Mouse (Mus musculus) kidney, postnatal 36 days (tissue): ENCODE results near the gene Tmem72.
A peak's percentile ranks its signal among the peaks of the same experiment; 100 is the strongest.

Source experiments
- DNase-seq, 2 experiments: peaks; one replicate each; pipeline ENCODE4 v3.0.0; 2021 to 2022; ENCODE audit warnings: mixed read lengths in 2 of 2

Gene Tmem72

DNA sequence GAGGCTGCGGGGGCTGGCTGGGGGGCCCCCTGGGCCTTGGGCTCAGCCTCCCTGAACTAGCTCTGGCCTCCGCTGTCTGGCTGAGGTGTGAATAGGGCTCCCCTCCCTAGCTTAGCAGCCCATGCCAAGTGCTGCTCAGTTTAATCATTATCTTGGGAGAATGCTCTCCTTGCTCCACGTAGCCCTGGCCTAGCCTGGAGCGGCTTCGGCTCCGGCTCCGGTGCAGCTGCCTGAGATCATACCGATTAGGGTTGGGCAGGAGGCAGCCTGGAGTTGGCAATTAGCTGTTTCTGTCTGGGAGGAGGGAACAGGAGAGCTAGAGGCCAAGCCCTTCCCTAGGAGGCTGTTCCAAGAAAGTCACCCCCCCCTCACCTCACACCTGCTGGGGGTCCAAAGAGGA is at the start of gene Tmem72:
Gene Tmem72 (minus strand): TSS at position 248 of the 400 bp plus-strand sequence.
- DNase-seq = peak; percentile 78 to 86

DNA sequence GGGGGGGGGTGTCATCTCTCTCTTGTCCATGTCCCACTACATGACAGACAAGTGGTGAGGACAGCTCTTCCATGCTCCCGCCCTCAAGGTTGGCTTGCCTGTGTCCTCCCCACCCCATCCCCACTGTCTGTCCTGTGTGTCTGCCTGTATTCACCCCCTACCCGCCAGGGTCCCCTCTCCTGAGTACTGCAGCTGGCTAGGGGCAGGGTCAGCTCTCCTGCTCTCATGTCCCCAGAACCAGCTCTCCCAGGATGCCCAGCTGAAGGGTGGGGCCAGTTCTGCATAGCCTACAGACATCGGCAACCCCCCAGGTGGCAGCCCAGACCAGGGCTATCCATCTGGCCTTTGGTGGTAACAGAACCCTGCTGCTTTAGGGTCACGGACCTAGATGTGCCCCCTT is 47.8 kb upstream of the Tmem72 start:
- DNase-seq = no peak

DNA sequence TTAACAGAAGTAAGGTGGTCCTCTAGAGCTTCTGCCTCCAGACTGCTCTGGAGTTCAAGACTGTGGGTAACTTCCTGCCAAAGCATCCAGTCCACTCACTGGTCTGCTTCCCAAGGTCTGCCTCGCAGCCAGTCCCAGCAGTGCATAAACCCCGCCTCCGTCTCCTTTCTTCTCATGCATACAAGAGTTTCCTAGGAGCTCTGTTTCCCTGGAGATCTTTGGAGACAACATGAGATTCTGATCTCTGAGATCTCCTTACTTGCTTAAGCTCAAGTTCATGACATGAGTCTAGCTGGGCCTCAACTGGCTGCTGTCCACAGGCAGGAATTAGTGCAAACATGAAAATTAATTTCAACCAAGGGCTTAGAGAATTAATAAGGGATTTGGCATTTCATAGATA is 45.6 kb upstream of the Tmem72 start:
- DNase-seq = peak in 1 of 2 experiments; percentile 4

DNA sequence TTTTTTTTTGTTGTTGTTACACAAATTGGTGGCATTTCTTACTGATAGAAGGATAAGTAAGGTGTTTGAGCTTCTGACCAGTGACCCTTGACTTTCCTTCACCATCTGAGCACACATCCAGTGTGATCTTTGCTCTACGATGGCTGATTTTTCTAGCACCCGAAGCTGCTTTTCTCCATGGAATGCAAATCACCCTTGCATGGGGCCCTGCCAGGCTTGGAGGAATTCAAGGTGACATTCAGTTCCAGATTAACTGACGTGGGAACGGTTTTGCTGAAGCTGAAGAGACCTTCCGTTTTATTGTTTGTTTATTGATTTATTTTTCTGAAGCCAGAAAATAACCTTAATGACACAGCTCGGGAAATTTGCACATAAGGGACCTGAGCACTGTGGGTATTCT is 43.5 kb upstream of the Tmem72 start:
- DNase-seq = peak; percentile 71 to 73

DNA sequence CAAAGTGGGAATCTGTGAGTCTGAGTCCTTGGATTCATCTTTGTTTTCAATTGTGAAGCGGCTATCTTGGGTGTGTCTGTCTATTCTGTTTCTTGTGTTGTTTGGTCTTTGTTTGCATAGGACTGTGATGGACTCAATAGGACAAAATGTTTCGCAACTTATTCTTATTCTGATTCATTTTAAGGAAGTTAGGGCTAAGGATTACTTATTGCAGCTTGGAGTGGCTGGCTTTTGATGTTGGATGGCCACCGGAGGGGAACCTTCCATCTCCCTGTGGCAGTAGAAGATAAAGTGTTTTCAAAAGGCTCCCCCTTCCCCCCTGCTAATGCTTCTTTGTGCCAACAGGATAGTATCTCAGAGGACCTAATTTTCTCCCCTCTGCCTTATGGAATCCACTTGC is 39.7 kb upstream of the Tmem72 start:
- DNase-seq = no peak

DNA sequence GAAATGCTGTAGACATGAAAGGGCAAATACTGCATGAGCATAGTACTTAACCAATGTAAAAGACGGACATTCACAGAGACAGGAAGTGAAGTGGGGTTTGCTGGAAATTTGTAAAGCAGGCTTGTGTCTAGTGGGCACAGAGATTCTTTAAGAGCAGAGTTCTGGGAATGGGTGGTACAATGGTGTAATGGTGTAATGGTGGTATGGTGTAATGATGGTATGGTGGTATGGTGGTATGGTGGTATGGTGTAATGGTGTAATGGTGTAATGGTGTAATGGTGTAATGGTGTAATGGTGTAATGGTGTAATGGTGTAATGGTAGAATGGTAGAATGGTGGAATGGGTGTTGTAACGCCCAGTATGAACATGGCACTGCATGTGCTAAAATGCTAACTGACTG is 21.3 kb upstream of the Tmem72 start:
- no peak for DNase-seq

DNA sequence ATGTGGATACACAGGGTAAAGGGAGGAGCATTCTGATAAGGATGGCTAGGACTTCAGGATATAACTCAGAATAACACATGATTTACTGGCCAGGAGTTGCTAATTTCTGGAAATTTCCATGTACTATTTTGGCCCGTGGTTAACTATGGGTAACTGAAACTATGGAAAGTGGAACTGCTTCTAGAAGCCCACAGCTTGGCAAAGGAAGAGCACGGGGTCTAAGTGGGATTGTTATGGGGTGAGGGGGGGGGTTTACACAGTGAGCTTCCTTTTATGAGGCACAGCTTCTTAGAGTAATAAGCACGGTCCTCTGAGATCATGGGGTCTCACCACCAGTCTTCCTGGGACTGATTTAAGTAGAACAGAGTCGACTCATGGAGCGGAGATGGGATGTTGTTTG is 18.6 kb upstream of the Tmem72 start:
- DNase-seq = no peak

DNA sequence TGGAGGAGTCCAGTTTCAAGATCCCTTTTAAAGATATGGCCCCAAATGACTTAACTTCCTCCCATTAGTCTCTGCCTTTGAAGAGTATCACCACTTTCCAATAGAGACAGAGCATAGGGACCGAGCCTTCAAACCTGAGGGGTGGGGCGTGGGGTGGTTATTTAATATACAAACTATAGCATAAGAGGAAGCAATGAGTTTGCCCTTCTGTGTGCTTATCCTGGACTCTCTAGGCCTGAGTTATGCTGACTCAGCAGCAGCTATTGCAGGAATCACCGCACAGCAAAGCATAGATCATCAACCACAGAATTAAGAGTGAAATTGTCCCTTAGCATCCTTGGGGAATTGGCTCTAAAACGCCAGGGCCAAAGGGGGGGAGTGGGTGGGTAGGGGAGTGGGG is 16.9 kb upstream of the Tmem72 start:
- no peak for DNase-seq

DNA sequence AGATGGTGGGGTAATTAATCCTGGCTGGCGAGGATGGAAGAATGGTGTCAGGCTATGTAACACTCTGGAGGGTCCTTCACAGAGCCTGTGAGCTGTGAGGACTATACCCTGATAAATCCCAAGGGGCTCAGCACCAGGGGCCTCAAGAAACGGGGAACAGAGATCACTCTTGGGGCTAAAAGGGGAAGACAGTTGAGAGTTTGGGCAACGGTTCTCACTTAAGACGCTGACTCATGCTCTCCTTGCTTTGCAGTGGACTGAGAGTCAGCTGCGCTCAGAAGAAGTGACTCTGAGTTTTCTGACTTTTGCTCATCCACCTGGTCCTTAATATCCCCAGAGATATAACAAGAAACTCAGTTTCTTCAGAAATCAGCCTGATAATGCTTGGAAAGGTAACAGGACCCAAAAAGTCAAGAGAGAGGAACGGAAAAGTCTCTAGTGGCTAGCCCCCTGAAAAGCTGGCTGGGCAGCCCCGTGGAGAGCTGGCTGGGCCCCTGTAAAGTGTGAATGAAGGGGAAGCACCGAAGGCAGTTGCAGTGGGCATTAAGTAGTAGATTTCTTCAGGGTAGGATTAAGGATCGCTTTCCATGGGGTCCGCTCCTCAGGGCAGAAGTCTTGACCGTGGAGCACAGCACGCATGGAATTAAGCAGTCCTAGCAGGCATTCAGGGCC is 7.9 kb upstream of the Tmem72 start:
- DNase-seq = no peak

DNA sequence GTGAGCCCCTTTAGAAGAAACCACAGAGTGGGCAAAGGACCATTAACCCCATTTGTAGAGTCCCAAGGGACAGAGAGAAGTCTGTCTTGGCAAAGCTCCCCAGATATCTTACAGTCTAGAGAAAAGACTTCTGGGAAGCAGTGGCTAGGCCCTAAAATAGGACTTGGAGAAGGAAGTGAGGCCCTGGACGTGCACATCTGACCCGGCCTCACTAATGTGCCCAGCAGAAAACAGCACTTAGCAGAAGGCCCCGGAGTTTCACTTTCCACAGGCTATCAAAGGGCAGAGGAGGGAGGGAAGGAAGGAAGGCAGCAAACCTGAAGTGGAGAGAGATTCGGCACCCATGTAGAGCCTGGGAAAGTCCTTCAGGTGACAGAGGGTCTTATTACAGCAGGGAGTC is 2.2 kb upstream of the Tmem72 start:
- no peak for DNase-seq

DNA sequence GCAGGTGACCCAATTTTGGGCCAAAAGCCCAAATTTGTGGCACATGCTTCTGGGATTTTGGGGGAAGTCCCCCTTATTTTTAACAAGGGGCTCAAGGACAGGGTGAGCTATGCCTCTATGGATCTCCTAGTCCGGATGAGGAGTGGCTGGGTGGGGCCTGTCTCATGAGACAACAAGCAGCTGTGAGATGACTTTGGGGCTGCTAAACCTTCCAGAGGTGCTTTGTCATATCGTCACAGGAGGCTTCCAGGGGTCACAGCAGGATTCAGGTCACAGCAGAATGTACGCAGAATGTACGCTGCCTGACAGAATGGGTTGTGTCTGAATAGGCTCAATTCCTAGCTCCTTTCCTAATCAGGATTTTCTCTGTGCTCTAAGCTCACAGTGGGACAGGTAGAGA is 1.6 kb upstream of the Tmem72 start:
- no peak for DNase-seq

DNA sequence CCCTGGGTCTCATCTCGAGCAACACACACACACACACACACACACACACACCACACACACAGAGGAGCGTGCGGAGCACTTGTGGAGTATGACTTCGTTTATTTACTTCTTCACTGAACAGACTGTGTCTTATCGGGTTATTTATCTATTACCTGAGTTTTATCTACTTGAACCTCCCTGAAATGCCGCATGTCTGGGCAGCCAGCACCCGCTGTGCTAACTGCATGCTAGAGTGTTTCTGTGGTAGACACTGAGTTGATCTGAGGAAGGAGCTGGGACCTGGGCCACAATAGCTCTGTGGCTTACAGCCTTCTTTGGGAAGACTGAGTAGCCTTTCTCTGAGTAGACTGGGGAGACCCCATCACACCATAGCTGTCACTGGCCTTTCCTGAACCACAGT is 1.1 kb upstream of the Tmem72 start:
- no peak for DNase-seq

DNA sequence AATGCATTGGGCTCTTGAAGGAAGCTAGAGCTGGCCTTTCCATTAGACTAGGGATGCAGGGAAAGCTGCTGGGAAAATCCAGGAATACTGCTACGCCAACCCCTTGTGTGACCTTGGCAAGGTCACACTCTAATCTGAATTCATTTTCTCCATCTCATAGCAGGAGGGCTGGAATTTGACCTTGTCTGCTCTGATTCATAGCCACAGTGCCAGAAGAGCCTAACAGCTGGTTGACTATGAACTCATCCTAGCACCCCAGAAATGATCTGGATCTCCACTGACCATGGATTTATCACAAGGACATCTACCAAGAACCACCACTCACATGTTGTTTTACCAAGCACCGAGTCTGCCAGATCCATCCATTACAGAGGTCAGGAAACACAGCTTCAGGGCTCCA is 1.5 kb downstream of the Tmem72 start:
- peak in 1 of 2 experiments; percentile 21 for DNase-seq

DNA sequence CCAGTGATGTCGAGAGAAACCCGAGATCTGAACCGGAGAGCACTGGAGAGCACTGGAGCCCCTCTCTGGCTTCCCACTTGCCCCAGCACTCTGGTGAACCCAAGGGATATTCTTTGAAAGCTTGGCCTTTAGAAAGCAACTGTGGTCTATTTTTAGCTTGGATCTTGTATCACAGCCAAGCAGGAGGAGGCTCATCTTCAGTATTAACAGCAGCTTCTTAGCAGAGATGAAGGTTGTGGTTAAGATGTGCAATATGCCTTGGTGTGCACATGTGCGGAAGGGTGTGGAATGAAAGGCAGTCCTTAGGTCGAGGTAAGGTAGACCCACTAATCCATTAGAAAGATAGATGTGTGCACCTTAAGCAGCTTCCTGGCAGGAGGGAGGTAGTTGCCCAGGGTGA is 2.1 kb downstream of the Tmem72 start:
- DNase-seq = no peak

DNA sequence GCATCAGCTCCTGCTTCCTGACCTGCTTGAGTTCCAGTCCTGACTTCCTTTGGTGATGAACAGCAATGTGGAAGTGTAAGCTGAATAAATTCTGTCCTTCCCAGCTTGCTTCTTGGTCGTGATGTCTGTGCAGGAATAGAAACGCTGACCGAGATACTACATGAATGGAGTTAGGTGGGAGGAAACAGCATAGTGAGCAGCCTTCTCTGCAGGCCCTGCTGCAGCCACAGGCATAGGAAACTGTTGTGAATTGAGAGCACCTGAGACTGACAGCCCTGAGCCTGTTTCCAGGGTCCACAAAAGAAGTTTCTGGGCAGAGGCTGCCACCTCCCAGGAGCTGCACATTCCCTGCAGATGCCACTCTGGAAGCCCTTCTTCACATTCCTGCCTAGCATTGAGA is 2.7 kb downstream of the Tmem72 start:
- no peak for DNase-seq

DNA sequence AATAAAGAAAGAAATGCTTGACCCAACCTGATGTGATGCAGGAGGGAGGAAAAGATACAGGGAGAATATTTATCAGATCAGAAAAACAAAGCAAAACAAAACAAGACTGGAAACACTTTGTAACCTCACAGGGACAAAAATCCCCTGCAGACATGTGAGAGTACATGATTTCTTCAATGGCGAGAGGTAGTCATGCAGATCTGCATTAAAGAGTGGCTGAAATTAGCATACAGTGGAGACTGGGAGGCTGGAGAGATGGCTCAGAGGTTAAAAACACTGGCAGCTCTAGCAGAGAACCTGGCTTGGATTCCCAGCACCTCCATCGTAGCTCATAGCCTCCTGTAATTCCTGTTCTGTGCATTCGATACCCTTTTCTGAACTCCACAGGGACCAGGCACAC is 4.2 kb downstream of the Tmem72 start:
- DNase-seq = peak in 1 of 2 experiments; percentile 51

DNA sequence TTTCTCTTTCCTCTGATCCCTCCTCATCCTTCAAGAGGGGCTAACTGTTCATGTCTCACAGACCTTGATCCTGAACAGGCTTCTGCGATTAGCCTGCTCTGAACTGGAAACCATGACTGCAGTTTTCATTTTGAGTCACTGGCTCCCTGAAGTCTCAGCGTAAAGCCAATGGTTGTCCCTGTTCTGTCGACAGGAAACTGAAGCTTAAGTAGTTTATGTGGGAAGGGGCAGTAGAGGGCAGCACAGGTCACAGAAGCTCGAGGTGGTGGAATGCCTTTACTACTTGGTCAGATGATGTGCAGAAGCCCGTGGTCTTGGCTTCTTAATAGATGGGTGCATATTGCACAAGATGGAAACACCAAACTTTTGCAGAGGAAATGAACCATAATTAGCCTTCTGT is 4.7 kb downstream of the Tmem72 start:
- DNase-seq = peak; percentile 23 to 27

DNA sequence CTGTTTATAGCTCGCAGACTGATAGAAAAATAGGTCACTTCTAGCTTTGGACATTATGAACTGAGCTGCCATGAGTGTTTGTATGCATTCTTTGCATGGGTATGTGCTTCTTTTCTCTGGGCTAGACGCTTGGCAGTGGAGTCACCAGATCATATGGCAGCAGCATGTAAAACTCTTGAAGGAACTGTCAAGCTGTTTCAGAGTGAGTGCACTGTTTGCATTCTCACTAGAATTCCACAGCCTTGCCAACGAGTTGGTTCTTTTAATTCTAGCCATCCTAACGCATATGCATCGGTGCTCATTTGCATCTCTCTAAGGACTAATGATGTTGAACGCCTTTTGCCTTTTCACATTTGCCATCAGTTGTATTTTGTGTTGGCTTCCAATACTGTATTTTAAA is 12.4 kb downstream of the Tmem72 start:
- DNase-seq = no peak

DNA sequence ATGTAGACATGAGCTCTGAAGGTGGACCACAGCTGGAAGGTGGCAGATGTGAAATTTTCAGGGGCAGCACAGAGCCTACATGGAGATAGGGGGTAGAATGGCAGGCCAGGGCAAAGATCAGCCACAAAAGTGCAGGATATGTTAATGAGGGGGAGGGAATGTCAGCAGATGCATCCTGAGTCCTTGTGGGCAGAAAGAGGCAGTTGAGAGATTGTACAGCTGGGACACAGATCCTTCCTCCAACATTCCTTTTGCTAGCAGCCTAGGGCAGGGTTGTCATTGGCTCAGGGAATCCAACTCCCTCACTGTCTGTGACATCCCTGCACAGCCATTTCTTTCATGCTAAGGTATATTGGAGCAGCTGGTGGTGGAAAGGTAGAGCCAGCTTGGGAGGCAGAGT is 15.9 kb downstream of the Tmem72 start:
- DNase-seq = no peak

DNA sequence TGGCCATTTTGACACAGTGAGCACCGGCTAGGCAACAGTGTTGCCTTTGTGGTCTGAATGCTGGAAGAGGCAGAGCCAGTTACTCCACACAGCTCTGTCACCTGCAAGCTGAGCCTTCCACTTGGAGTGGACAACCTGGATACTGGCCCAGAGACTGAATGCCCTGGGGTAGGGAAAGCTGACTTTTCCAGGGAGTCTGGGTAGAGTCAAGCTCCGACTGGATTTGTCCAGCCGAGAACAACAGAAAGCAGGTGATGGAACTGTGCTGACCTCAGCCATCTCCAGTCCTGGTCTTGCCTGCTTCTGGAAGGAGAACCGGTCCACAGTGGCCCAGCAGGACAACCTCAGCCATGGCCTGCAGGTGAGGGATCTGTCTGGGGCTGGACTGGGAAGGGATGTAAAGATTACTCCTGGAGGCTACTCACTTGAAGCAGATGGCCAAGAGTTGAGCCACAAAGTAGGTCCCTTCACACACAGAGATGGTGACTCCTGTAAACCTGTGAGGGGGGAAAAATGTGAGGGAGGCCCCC is 18.8 kb downstream of the Tmem72 start:
- DNase-seq = peak; percentile 65 to 76

DNA sequence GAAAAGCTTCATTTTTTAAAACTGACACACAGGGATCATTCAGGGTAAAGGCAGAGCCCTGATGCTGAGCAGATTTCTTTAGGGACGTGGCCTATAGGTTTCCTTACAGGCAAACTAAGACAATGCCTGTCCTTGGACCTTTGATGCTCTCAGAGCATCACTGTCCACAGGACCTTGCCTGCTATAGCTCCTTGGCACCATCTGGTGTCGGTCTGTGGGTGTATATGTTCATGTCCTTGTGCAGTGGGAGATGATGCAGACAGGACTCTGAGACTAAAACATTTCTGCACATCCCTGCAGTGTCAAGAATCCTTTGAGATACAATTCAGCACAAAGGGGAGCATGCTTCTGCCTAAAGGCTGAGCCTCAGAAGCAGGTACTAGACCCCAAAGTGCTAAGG is 19.3 kb downstream of the Tmem72 start:
- DNase-seq = no peak

DNA sequence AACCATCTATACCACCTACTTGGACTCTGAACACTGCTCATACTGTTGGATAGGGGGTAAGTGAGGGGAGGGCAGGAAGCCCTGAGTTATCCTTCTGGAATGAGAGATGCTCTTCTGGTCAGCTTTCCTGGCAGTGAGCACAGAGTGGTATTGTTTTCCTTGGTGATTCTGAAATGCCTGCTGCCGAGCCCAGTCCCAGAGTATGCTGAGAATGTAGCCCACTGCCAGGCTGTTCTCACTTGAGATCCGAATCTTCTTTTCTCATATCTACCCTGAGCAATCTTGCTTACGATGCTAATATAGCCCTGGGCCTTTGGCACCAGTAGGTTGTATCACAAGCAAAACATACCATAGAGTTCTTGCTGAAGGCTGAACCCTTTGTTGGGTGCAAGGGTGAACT is 22.4 kb downstream of the Tmem72 start:
- DNase-seq = no peak

DNA sequence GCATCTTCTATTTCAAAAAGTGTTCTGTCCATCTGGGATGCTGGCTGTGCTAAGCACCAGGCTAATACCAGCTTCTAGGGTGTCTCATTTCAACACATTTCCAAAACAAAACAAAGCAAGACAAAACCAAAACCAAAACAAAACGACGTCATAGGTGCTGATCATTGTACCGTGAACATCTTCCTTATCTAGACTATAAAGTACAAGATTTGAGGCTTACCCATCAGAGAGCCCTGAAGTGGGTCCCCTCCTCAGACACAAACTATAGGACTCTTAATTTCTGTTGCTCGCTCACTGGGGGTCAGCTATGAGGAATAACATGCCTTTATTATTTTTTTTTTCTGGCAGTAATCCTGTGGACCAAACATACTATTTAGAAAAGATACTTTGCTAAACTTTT is 23.1 kb downstream of the Tmem72 start:
- no peak for DNase-seq

DNA sequence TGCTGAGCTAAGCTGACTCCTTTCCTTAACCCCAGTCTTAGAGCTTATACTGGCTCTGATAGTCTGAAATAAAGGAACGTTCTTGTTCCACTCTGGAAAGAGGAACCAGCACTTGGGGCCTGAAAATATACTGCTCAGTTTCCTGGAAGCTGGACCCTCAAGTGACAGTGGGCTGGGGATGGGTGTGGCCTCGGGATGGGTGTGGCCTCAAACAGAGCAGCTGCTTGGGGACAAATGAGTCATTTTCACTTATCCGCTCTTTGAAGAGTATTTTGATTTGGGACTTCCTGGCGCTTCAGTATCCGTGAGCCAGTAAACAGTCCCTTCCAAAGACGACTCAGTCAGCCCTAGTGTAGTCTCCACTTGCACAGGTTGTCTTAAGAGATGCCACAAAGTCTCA is 34.4 kb downstream of the Tmem72 start:
- DNase-seq = peak; percentile 37 to 47

DNA sequence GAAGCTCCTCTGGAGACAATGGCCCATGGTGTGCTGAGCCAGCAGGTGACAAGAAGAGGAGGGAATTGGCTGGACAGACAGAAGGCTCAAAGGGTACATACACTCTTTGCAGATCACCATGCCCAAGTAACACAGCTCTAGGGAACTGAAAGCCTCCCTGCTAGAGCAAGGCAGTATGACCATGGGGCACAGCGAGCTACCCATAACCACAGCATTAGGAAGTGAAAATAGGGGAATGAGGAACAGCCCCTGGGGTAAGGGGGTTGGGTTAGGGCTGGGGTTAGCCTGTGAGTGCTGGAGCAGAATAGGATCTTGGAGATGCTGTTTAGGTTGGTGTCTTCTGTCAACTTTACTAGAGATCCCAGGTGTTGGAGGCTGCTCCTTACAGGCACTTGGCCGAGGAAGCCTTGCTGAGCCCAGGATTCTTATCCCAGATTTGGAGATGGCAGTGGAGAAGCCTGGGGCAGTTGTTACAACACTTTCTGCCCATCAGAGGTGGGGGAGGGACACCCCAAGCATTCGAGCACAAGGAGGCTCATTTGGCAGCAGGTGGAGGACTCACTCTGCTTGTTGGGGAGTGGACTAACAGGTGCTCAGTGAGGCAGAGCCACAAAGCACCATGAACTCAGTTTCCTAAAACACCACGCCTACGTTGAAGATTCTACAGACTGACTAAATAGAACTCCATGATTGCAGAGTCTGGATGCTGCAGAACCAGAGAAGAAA is 37.0 kb downstream of the Tmem72 start:
- no peak for DNase-seq
